Mouse (Mus musculus) R1 (cell line): Measurements from ENCODE around the gene Appbp2.

Experiments
- DNase-seq: peaks from one replicate; pipeline ENCODE4 v3.0.0-alpha.2; 2018; ENCODE audit warnings: low read depth, low spot score

Appbp2 gene

GRCm38 (mm10) chr11:85223248-85223647, 11.7 kb downstream of the Appbp2 start:
- no peak for DNase-seq

DNA sequence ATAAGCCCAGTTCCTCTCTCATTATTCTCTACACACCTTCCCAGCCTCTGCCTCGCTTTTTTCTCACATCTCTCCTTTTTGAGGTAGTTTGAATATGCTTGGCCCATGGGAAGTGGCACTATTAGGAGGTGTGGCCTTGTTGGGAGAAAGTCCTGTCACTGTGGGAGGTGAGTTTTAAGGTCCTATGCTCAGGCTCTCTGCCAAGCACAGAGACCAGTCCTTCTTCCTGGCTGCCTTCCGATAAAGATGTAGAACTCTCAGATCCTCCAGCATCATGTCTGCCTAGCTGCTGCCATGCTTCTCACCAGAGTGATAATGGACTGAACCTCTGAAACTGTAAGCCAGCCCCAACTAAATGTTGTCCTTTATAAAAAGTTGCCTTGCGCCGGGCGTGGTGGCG, 12.4 kb downstream of the Appbp2 start:
- no peak for DNase-seq

GRCm38 (mm10) chr11:85219014-85219413, 15.9 kb downstream of the Appbp2 start:
- no peak for DNase-seq

GRCm38 (mm10) chr11:85214679-85215078, 20.3 kb downstream of the Appbp2 start:
- DNase-seq: no peak

- DNase-seq: no peak
Observed at GRCm38 (mm10) chr11:85213215-85213614, 21.7 kb downstream of the Appbp2 start.

- DNase-seq: no peak
Observed at GRCm38 (mm10) chr11:85211151-85211550, 23.8 kb downstream of the Appbp2 start.

DNA sequence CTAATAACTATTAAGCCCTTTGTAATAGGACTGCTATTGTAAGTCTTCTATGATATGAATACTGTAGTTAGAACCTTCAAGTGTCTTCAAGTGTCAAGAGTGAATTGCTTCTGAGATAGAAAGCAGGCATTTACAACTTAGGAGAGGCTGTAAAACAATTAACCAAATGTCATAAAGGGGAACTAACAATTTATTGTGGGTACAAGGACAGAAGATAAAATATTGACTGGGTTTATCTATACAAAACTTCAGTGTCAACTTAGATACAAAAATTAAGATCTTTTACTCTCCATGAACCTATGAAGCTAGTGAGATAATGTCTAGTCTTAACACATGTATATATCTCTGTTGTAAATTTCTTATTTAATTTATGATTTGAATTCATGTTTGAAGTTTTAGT, 28.7 kb downstream of the Appbp2 start:
- no peak for DNase-seq

DNA sequence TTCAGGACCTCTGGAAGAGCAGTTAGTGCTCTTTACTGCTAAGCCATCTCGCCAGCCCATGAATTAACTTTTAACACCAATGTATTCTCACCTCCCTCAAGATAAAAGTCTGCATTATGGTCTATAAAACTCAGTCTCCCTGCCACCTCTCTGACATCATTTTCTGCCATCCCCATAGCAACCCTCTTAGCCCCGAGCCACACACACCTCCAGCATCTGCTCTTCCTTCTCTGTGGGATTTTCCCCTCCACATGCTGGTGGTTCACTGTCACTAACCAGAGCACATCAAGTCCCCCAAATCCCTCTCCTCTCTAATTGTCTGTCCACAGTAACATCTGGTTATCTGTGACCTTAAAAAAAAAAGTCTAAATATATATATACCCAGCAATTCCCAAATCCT, 36.0 kb downstream of the Appbp2 start:
- no peak for DNase-seq

- DNase-seq: no peak
Observed at GRCm38 (mm10) chr11:85196046-85196445, 38.9 kb downstream of the Appbp2 start.

DNA sequence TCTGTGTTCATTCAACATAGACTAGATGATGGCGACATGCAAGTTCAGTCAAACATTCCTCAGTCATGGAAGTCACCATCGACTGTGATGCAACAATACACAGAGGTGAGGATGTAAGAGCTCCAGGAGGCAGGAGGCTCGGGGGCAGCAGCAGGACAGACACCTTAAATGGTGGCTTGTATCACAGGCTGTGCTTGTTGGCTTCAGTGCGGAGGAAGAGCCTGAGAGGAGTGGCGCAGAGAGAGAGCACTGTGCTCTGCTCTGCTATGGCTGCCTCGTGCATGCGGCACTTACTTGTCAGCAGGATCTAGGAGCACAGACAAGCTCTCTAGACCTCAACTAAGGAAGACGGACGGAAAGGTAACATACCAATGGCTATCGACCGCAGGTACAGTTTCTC, 40.7 kb downstream of the Appbp2 start:
- no peak for DNase-seq

DNA sequence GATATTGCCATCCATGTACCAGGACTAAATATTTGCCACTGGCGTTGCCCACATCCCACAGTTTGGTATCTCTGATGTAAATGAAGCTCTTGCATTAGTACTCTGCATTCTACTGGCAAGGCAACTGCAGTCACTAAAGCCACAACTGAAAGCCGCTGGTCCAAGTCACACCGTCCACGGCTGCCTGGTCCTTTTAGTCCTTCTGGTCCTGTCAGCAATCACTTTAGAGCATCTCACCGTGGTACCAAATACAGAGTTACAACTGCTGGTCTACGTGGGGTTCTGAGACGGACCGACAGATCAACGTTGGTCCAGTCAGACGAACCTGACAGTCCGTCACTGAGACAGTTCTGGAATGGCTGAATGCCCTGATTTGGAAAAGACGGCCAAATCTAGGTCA, 44.2 kb downstream of the Appbp2 start:
- DNase-seq: no peak

- no peak for DNase-seq
Observed at GRCm38 (mm10) chr11:85189110-85189509, 45.8 kb downstream of the Appbp2 start.

GRCm38 (mm10) chr11:85184839-85185238, 50.1 kb downstream of the Appbp2 start:
- DNase-seq: no peak

DNA sequence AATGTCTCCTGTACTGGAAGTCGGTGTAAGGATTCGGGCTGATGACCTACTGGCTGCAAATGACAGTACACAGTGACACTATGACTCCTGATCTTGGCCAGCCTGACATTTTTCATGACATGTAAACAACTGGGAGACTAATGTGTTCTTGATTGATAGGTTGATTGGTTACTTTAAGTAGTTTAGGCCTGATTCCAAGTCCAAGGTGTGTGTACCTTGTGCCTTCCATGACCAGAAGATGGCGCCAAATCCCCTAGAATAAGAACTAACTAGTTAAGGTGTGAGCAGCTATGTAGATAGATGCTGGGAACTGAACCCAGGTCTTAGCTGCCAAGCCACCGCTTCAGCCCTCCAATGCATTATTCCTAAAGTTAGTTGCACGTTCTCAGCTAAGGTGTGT, 50.8 kb downstream of the Appbp2 start:
- DNase-seq: peak; percentile 91

- no peak for DNase-seq
Observed at GRCm38 (mm10) chr11:85183284-85183779, 51.6 kb downstream of the Appbp2 start.

DNA sequence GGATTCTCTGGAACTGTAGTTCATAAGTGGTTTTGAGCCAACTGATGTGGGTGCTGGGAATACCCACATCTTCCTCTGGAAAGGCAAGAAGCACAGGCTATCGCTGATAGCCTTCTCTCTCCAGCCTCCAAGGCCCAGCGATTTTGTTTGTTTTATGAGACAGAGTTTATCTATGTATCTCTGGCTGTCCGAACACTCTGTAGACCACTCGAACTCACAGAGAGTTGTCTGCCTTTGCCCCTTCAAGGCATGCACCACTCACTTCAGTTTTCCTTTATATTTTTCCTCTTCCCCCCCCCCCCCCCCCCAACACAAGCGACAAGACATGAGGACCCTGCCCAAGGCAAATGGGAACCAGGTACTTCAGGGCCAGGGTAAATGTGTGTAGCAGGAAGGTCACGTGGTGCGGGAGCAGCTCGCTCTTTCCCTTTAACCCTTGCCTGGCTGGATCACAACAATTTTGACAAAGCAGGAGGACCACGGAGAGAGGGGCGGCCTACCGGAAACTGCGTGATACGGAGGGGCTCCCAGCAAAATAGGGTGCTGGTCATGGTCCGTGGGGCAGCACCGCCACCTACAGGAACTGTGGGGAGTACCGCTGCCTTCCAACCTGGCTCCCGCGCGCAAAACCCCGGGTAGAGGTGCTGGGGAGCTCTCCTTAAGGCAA, 52.2 kb downstream of the Appbp2 start:
- peak; percentile 90 for DNase-seq

- no peak for DNase-seq
Observed at GRCm38 (mm10) chr11:85178413-85178812, 56.5 kb downstream of the Appbp2 start.

DNA sequence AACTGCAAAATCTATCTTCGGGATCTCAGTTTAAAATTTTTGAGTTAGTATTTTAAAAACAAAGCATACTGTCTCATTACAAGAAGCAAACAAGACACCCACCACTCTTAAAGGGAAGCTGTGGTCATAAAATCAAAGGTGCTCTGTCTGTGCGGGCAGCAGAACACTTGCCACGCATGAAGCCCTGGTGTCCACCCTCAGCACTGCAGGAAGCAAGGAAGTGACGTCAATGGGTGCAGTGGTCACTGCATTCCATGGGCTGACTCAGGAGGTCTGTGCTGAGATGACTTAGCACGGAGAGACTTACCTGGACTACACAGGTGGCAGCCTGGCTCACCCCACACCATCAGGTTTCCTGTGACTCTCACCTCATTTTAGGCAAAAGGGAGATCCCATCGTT, 57.2 kb downstream of the Appbp2 start:
- no peak for DNase-seq

DNA sequence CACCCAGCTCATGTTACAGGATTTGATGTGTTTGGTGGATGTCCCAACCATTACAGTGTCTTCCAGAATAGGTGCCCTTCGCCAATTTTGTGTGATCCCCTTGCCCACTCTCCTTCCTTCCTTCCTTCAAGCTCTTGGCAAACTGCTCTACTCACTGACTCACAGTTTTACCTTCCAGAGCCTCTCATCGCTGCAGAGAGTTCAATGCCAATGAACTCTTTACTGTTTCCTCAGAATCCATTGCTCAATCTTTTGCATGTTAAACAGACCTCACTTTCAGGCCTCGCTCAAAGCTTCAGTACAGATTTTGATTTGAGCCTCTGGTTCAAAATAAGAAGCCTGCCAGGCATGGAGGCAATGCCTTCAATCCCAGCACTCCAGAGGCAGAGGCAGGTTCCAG, 59.0 kb downstream of the Appbp2 start:
- no peak for DNase-seq

- DNase-seq: no peak
Observed at GRCm38 (mm10) chr11:85170833-85171232, 64.1 kb downstream of the Appbp2 start.

DNA sequence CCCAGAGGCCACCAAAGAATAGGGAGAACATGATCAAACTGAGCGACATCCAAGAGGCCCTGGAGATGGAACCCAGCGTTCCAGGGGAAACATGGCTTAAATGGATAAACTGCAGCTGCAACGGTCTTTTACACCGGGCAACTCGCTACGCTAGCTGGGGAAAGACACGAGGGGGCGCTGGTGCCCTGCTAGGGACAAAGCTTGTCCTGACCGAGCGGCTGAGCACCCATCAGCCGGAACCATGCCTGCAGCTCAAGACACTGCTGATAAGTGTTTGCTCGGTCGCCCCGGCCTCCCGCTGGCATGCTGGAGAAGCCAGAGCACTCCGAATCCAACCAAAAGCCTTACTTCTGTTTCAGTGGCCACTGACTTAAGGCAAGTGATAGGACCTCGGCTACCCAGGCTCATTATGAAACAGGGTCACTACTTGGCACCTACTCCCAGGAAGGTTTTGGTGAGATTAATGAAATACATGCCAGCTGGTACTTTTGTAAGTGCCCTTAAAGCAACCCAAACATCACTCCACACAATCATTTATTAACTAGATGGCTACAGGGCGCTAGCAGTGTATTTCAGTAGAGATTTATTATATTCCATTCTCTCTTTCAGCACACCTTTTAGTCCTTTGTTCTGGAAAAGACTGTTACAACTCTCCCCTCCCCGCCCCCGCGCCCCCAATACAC, 64.7 kb downstream of the Appbp2 start, which contains the start of gene 1700125H20Rik:
1700125H20Rik (plus strand) TSS at position 347 of the 683 bp plus-strand sequence.
- DNase-seq: peak; percentile 82

GRCm38 (mm10) chr11:85167503-85167902, 67.4 kb downstream of the Appbp2 start:
- DNase-seq: no peak

- DNase-seq: no peak
Observed at GRCm38 (mm10) chr11:85164371-85164770, 70.6 kb downstream of the Appbp2 start.
